Mouse (Mus musculus) liver, postnatal 0 days (tissue): ENCODE data around the gene Lcmt1.

Source experiments
- CTCF ChIP-seq: sonication (generic); IDR thresholded peaks from 2 replicates; pipeline ENCODE4 v1.5.1; 2016; ENCODE audit warnings: antibody characterized with exemption, low read depth
- EP300 ChIP-seq: IDR thresholded peaks from 2 replicates; pipeline ENCODE4 v1.6.1; 2016; ENCODE audit warnings: antibody characterized with exemption, low read depth, mild to moderate bottlenecking

DNA sequence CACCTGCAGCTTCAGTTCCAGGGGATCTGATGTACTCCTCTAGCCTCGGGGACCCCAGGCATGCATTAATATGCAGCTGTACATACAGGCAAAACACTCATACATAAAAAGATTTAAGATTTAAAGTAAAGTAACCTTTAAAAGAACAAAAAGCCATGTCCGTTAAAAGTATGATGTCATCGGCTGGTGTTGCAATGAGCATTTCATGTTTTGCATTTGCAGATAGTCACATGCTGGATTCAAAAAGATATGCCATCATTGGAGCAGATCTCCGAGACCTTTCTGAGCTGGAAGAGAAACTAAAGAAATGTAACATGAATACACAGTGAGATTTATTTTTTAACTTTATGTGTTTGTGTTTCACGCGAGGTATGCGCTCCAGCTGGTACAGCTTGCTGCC is 40.9 kb downstream of the Lcmt1 start:
- TF ChIP-seq CTCF (no peak), EP300 (no peak)
